Mouse (Mus musculus): ENCODE results near the gene Gpr37l1. TPM values are rescaled to one million over a fixed set of nuclear protein-coding genes. Genes with fewer than 3 reads are reported as not detected.
"Not testable (repeated sequence)": the region's sequence is repeated elsewhere in the genome, so short reads cannot be mapped to it uniquely, and the experiment has no call there.

The Gpr37l1 gene
- total RNA-seq, 4 experiments from 2014 or later: 177 to 205 (median 196) TPM

DNA sequence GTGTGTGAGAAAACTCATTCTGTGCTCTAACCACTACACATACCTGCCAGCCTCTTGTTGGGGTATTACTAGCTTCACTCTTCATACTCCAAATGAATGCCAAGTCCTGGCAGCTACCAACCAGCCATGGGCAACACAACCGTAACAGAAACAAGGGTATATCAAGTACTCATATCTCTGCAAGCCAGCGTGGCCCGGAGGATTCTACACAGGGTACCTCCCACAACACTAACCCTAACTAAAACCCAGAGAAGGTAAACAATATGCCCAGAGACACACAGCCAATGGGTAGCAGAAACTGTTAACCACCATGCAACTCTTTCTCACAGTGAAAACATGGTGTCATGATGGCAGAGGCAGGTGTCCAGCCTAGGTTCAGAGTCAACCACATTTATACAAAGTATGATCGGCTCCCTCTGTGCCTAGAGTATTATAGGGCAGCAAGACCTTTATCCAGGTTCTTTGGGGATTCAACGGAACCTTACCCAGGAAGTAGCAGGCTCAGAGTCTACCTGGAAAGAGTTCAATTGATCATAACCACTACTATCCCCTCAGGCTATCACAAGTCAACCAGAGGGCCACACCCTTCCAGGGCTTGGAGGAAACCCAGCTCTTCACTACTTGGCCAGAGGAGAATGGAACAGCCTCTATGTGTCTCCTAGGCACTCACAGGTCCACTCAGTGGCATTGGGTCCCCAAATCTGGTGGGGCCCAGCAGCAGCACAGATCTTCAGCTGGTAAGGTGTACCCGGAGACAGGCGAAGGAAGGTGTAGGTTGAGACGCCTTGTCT, 42.7 kb downstream of the Gpr37l1 start:
- no peak for DNase-seq (ENCODE audit: low spot score in 2 of 2)

- no peak for DNase-seq (ENCODE audit: low spot score in 2 of 2)
Observed at GRCm38 (mm10) chr1:135112661-135113060, 54.8 kb downstream of the Gpr37l1 start.

- not testable (repeated sequence) for DNase-seq (ENCODE audit: low spot score in 2 of 2)
Observed at GRCm38 (mm10) chr1:135111271-135111670, 56.2 kb downstream of the Gpr37l1 start.

Other genes with a start within 250 kb of the Gpr37l1 start
- 10 to 100 TPM; 70.1 to 85.0 (median 73.8) TPM for gene Ppp1r12b, start 211.7 kb downstream of the Gpr37l1 start, total RNA-seq (2022)
- 1 to 10 TPM in 3 of 4 experiments, under 1 TPM in 1; 0.84 to 2.7 (median 1.7) TPM for gene Ube2t, start 205.1 kb downstream of the Gpr37l1 start, total RNA-seq (2022)
- 1 to 10 TPM; 1.2 to 2.4 (median 1.7) TPM for gene Lgr6, start 62.4 kb downstream of the Gpr37l1 start, total RNA-seq (2022)
- gene Ptpn7, start 35.0 kb downstream of the Gpr37l1 start, total RNA-seq (2022): 1 to 10 TPM; 1.3 to 1.5 (median 1.3) TPM
- 100 to 1,000 TPM; 255 to 276 (median 267) TPM for gene Arl8a, start 20.9 kb downstream of the Gpr37l1 start, total RNA-seq (2022)
- gene Elf3, start 90.9 kb upstream of the Gpr37l1 start, total RNA-seq (2022): under 1 TPM in 2 of 4 experiments, not detected in 2; 0.19 to 0.20 TPM
- 10 to 100 TPM; 47.8 to 53.4 (median 49.7) TPM for gene Rnpep, start 116.4 kb upstream of the Gpr37l1 start, total RNA-seq (2022)
- 100 to 1,000 TPM; 171 to 192 (median 176) TPM for gene Timm17a, start 146.1 kb upstream of the Gpr37l1 start, total RNA-seq (2022)
- under 1 TPM; 0.38 to 0.91 (median 0.77) TPM for gene Lmod1, start 157.1 kb upstream of the Gpr37l1 start, total RNA-seq (2022)
- 100 to 1,000 TPM; 167 to 177 (median 171) TPM for gene Shisa4, start 207.6 kb upstream of the Gpr37l1 start, total RNA-seq (2022)

Data from left cerebral cortex, adult 8-10 months (tissue).